Mouse (Mus musculus): Measurements from ENCODE around the gene Itm2b. TPM values are rescaled to one million over a fixed set of nuclear protein-coding genes. Genes with fewer than 3 reads are reported as not detected.
A peak's percentile ranks its signal among the peaks of the same experiment; 100 is the strongest.

Gene Itm2b
- polyA plus RNA-seq (2016; fragmentation: Nextera tagmentation; extraction: Ambion mirVana) = 334 and 364 TPM in 2 replicates

DNA sequence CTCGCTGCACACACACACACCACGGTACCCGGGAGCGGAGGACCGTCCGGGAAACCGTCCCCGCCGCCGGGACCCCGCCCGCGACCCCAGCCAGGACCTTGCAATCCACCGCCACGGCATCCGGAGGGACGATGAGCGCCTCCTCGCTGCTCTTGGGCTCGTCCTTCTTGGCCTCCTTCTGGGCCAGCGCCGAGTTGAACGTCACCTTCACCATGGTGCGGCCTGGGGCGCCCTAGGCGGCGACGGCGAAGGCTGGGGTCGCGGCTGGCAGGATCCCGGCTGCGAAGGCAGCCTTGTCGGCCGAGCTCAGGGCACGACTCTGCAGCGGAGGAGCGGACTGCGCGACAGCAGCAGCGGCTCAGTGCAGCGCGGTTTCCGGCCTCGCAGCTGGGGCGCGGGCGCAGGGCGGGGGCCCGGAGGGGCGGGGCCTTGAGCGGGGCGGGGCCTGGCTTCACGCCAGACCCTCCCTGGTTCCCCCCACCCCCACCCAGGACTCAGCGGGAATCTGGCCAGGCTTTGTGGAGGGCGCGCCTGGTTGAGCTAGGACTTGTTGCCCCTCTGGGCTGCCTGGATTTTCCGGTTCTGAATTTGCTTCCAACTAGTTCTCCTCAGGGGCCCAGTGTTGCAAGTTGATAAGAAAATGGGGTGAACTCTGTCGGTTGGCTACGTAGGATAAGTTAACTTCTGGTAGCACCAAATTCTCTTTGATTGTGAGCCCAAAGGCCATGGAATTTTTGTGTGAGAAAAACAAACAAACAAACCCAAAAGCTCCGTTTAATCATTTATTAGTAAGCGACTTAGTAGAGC is at the start of gene Itm2b:
Gene Itm2b (minus strand): TSS at position 377 of the 807 bp plus-strand sequence.
- ATAC-seq (ENCODE audit: low FRiP score) = peak; percentile 95
- peaks cover 44% of the 10 kb centered on the region for H3K4me1 ChIP-seq
- 1% methylated on average over 57 of the region's 62 CpGs for WGBS

DNA sequence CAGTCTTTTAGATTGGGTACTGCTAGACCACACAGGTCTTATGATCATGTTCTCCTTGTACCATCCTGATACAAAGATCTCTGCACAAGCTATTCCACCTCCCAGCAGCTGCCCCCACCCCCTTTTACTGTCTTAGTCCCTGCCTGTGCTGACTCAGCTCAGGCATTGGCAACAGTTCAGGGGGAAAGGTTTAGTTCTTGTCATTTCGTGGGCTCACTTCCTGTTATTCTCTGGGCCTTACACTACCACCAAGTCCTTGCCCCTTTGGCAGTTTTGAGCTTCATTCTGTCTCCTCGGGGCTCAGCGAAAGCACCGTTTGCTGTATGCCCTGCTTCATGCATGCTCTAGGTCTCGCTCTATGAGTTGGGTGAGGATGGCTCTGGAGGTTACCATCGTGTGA is 48.4 kb upstream of the Itm2b start:
- no peak for ATAC-seq (ENCODE audit: low FRiP score)
- Histone ChIP-seq H3K27me3 (no peaks in the 10 kb centered on the region), H3K9me3 (no peaks in the 10 kb centered on the region), H3K4me1 (no peaks in the 10 kb centered on the region), H3K27ac (no peak overlapping the region), H3K4me3 (replicated peaks) (no peak overlapping the region), H3K9ac (no peak overlapping the region), H3K36me3 (replicated peaks) (no peaks in the 10 kb centered on the region), H3K4me2 (no peak overlapping the region)
- WGBS = 83% methylated on average over 6 of the region's 6 CpGs

More for the DNA sequence above, at the start of gene Itm2b:
- H3K27me3 ChIP-seq = no peaks in the 10 kb centered on the region
- no peaks in the 10 kb centered on the region for H3K9me3 ChIP-seq
- peak within 1 kb of the TSS; percentile 70 for H3K4me3 ChIP-seq (replicated peaks)
- peak within 1 kb of the TSS; percentile 64 for H3K4me2 ChIP-seq
- peak within 1 kb of the TSS; percentile 92 for H3K27ac ChIP-seq
- peak within 1 kb of the TSS; percentile 75 for H3K9ac ChIP-seq
- H3K36me3 ChIP-seq (replicated peaks) = peaks cover 4% of the 10 kb centered on the region; the same call in 1 of the 2 replicates

GRCm38 (mm10) chr14:73430571-73430970 is 45.5 kb upstream of the Itm2b start:
- no peak overlapping the region for H3K27ac ChIP-seq
- no peak overlapping the region for H3K9ac ChIP-seq
- H3K27me3 ChIP-seq = no peaks in the 10 kb centered on the region
- H3K4me1 ChIP-seq = no peaks in the 10 kb centered on the region
- no peaks in the 10 kb centered on the region for H3K9me3 ChIP-seq
- no peak overlapping the region for H3K4me3 ChIP-seq (replicated peaks)
- no peak for ATAC-seq (ENCODE audit: low FRiP score)
- H3K36me3 ChIP-seq (replicated peaks) = no peaks in the 10 kb centered on the region
- H3K4me2 ChIP-seq = peak overlapping the region; percentile 15; the same call in 1 of the 2 replicates
- WGBS = 25% methylated on average over 12 of the region's 12 CpGs

DNA sequence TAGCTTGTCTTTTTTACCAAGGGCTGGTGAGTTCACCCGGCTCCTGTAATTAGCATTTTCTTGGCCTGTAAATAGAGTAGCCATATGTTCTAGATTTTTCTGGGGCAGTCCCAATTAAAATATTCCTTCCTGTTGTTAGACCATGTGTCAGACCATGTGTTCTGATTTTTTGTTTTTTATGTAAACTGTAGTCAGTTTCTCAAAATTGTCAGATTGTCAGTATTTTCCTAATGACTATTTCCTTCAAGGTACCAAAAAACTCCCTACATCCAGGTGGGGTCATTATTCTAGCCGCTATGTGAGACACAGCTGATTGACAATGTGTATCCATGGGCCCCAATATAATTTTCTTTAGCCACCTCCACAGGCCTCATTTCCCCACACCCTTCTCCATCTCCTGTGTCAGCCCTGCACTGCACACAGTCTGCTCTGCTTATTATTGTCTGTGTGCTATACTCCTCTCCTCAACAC is 40.5 kb upstream of the Itm2b start:
- 65% methylated on average over 2 of the region's 2 CpGs for WGBS
- Histone ChIP-seq H3K4me2 (no peak overlapping the region), H3K9ac (no peak overlapping the region), H3K4me3 (replicated peaks) (no peak overlapping the region), H3K36me3 (replicated peaks) (no peaks in the 10 kb centered on the region), H3K4me1 (no peaks in the 10 kb centered on the region), H3K27ac (peak overlapping the region; percentile 64; the same call in 1 of the 2 replicates), H3K9me3 (no peaks in the 10 kb centered on the region), H3K27me3 (no peaks in the 10 kb centered on the region)
- ATAC-seq (ENCODE audit: low FRiP score) = peak; percentile 55; the same call in 1 of the 2 replicates

GRCm38 (mm10) chr14:73424961-73425360 is 39.9 kb upstream of the Itm2b start:
- H3K27me3 ChIP-seq = no peaks in the 10 kb centered on the region
- no peaks in the 10 kb centered on the region for H3K4me1 ChIP-seq
- no peaks in the 10 kb centered on the region for H3K36me3 ChIP-seq (replicated peaks)
- 55% methylated on average over 6 of the region's 6 CpGs for WGBS
- H3K9ac ChIP-seq = no peak overlapping the region
- H3K4me2 ChIP-seq = no peak overlapping the region
- ATAC-seq (ENCODE audit: low FRiP score) = no peak
- H3K27ac ChIP-seq = no peak overlapping the region
- H3K4me3 ChIP-seq (replicated peaks) = no peak overlapping the region
- no peaks in the 10 kb centered on the region for H3K9me3 ChIP-seq

DNA sequence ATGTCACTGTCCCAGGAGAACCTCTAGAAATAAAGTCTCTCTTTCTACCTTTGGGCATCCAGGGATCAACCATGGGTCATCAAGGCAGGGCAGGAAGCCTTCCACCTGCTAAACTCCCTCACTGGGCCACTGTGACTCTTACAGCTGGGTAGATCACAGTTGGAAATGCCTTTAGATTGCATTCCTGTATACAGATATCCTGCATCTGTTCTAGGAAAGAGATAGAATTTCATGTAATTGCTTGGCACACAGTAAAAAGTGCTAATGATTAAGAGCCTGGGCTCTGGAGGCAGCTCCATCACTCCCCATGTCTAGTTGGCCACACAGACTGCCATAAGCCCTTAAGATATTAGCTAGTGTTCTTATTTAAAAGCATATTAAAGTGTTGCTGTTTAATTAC is 38.5 kb upstream of the Itm2b start:
- Histone ChIP-seq H3K4me3 (replicated peaks) (no peak overlapping the region), H3K27ac (no peak overlapping the region), H3K9ac (no peak overlapping the region), H3K27me3 (no peaks in the 10 kb centered on the region), H3K4me1 (no peaks in the 10 kb centered on the region), H3K9me3 (no peaks in the 10 kb centered on the region), H3K4me2 (no peak overlapping the region), H3K36me3 (replicated peaks) (no peaks in the 10 kb centered on the region)
- ATAC-seq (ENCODE audit: low FRiP score) = no peak

DNA sequence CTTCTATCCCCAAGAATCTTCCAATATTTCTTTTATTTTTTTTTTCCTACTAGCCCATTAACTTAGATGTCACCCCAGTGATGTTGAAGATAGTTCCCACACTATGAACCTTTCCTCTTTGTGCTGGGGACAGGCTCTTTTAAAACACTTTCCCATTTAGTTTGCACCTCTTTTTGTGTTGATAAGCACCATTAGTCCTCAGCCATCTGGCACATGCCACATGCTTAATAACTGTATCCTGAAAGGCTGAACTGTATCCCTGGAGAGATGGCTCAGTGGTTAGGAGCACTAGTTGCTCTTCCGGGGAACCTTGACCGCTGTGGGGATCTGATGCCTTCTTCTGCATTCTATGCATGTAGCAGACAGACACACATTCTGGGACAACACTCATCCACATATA is 37.5 kb upstream of the Itm2b start:
- no peaks in the 10 kb centered on the region for H3K27me3 ChIP-seq
- H3K4me1 ChIP-seq = no peaks in the 10 kb centered on the region
- no peak overlapping the region for H3K27ac ChIP-seq
- H3K36me3 ChIP-seq (replicated peaks) = no peaks in the 10 kb centered on the region
- no peak overlapping the region for H3K9ac ChIP-seq
- WGBS = 87% methylated on average over 2 of the region's 2 CpGs
- no peak overlapping the region for H3K4me2 ChIP-seq
- no peaks in the 10 kb centered on the region for H3K9me3 ChIP-seq
- no peak overlapping the region for H3K4me3 ChIP-seq (replicated peaks)
- ATAC-seq (ENCODE audit: low FRiP score) = no peak

DNA sequence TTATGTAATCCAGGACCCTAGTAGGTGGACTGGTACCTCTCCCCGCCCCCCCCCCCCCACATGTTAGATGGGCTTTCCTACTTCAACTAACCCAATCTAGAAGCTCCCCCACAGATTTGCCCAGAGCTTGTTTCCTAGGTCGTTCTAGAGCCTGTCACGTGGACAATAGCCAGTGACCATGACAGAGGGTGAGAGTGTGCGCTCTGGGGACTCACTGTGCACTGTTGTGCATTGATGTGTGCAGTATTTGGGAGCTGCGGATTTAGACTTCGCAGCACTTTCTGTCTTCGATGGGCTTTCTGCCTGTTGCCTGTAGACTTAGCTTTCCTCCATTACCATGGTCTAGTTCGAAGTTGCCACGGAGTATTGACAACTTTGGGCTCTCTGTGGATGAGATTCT is 36.5 kb upstream of the Itm2b start:
- no peaks in the 10 kb centered on the region for H3K9me3 ChIP-seq
- H3K4me3 ChIP-seq (replicated peaks) = no peak overlapping the region
- no peaks in the 10 kb centered on the region for H3K27me3 ChIP-seq
- H3K4me1 ChIP-seq = no peaks in the 10 kb centered on the region
- no peak for ATAC-seq (ENCODE audit: low FRiP score)
- H3K27ac ChIP-seq = no peak overlapping the region
- 86% methylated on average over 9 of the region's 9 CpGs for WGBS
- no peak overlapping the region for H3K9ac ChIP-seq
- H3K4me2 ChIP-seq = no peak overlapping the region
- H3K36me3 ChIP-seq (replicated peaks) = no peaks in the 10 kb centered on the region

- no peak overlapping the region for H3K4me2 ChIP-seq
- ATAC-seq (ENCODE audit: low FRiP score) = no peak
- H3K4me3 ChIP-seq (replicated peaks) = no peak overlapping the region
- no peaks in the 10 kb centered on the region for H3K36me3 ChIP-seq (replicated peaks)
- H3K9me3 ChIP-seq = no peaks in the 10 kb centered on the region
- peaks cover 5% of the 10 kb centered on the region for H3K4me1 ChIP-seq
- H3K27me3 ChIP-seq = no peaks in the 10 kb centered on the region
- H3K27ac ChIP-seq = no peak overlapping the region
- WGBS = 42% methylated on average over 5 of the region's 5 CpGs
- H3K9ac ChIP-seq = no peak overlapping the region
Measured at GRCm38 (mm10) chr14:73420138-73420745, 35.2 kb upstream of the Itm2b start.

DNA sequence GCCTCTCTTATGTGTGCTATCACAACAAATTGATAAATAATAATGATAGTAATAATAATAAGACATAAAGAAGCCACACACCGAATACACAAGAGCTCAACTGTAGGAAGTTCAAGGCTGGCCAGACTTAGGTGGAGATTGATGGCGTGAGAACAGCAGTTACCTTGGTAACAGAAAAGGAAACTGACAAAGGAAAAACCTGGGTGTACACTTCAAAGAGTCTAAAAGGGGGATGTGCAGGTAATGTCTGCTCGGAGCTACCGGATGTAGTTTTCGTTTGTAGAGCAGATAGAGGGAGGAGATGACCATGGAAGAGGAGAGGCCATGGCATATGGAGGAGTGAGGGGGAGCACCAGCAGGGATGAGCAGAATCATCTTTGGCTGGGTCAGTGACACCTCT is 31.4 kb upstream of the Itm2b start:
- Histone ChIP-seq H3K9me3 (no peaks in the 10 kb centered on the region), H3K9ac (no peak overlapping the region), H3K4me2 (no peak overlapping the region), H3K4me1 (peaks cover 6% of the 10 kb centered on the region), H3K27me3 (no peaks in the 10 kb centered on the region), H3K36me3 (replicated peaks) (no peaks in the 10 kb centered on the region), H3K4me3 (replicated peaks) (no peak overlapping the region), H3K27ac (no peak overlapping the region)
- ATAC-seq (ENCODE audit: low FRiP score) = no peak
- WGBS = 86% methylated on average over 5 of the region's 5 CpGs

GRCm38 (mm10) chr14:73415376-73416035 is 30.4 kb upstream of the Itm2b start:
- no peak overlapping the region for H3K4me3 ChIP-seq (replicated peaks)
- H3K27me3 ChIP-seq = no peaks in the 10 kb centered on the region
- H3K4me1 ChIP-seq = peaks cover 6% of the 10 kb centered on the region
- H3K9me3 ChIP-seq = no peaks in the 10 kb centered on the region
- no peak for ATAC-seq (ENCODE audit: low FRiP score)
- no peak overlapping the region for H3K9ac ChIP-seq
- 33% methylated on average over 13 of the region's 13 CpGs for WGBS
- no peak overlapping the region for H3K27ac ChIP-seq
- no peaks in the 10 kb centered on the region for H3K36me3 ChIP-seq (replicated peaks)
- H3K4me2 ChIP-seq = no peak overlapping the region

GRCm38 (mm10) chr14:73411729-73412128 is 26.6 kb upstream of the Itm2b start:
- H3K36me3 ChIP-seq (replicated peaks) = no peaks in the 10 kb centered on the region
- H3K9ac ChIP-seq = no peak overlapping the region
- H3K4me3 ChIP-seq (replicated peaks) = no peak overlapping the region
- 96% methylated on average over 1 of the region's 1 CpGs for WGBS
- no peak overlapping the region for H3K27ac ChIP-seq
- no peaks in the 10 kb centered on the region for H3K27me3 ChIP-seq
- ATAC-seq (ENCODE audit: low FRiP score) = no peak
- no peak overlapping the region for H3K4me2 ChIP-seq
- H3K4me1 ChIP-seq = peaks cover 6% of the 10 kb centered on the region
- no peaks in the 10 kb centered on the region for H3K9me3 ChIP-seq
